Mouse (Mus musculus) ovary, adult 18-20 months (tissue): ENCODE results near the gene Ttc13.

Experiments
- DNase-seq: peaks from one replicate; pipeline ENCODE4 v3.0.0; 2022; ENCODE audit warnings: low spot score, mixed read lengths

Ttc13 gene

DNA sequence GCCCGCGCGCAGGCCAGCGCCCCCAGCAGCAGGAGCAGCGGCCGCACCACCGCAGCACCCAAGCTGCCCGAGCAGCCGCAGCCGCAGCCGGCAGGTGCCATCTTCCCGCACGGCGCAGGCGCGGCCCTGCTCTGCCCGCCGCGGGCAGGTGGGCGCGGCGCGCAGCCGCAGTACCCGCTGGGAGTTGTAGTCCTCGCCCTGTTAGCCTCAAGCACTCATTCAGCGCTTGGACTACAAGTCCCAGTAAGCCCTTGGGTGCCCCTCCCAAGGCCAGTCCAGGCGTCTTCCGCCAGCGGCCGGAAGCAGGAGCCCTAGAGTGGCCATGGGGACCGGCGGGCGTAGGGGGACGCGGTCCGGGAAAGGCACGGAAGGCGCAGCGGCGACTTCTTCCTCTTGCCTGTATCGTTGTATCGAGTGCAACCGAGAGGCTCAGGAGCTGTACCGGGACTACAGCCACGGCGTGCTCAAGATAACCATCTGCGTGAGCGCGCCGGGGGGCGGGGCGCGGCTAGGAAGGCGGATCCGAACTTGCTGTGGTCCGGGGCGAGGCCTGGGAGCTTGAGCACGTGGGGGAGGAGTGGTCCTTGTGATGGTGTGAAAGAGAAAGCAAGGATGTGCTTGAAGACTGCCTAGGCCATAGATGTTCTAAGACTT is at the start of gene Ttc13, which contains the start of gene Arv1:
Gene Ttc13, minus strand, starts transcription at position 122 of the 654 bp plus-strand sequence.
Gene Arv1, plus strand, starts transcription at position 278 of the 654 bp plus-strand sequence.
- peak; percentile 95 for DNase-seq

DNA sequence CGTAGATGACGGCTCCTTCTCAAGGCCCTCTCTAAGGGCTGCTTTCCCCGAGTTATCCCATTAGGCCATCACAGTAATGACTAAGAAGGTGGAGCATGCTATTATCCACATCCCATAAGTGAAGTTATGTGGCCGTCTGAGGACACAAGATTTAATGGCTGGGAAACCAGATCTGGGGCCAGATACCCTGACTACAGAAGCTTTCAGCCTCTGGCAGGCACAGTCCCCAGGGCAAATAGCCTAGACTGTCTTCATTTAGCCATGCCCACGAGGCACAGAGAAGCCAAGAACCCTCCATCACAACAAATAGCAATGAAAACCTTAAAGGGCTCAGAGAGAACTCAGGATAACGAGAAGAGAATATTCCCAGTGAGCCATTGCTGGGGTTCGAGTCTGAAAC is 41.3 kb upstream of the Ttc13 start:
- no peak for DNase-seq

DNA sequence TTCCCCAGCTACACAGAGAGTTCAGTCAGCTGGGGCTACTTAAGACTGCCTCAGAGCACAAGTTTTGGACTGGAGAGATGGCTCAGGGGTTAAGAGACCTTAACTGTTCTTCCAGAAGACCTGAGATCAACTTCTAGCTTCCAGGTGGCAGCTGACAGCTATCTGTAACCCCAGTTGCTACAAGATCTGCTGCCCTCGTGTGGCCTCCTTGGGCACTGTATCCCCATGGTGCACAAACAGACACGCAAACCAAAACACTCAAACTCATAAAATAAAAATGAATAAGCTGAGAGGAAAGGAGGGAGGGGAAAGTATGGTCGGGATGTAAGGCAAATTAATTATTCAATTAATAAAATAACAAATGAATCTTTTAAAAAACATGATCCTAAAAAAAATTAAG is 36.8 kb upstream of the Ttc13 start:
- DNase-seq, result no peak

DNA sequence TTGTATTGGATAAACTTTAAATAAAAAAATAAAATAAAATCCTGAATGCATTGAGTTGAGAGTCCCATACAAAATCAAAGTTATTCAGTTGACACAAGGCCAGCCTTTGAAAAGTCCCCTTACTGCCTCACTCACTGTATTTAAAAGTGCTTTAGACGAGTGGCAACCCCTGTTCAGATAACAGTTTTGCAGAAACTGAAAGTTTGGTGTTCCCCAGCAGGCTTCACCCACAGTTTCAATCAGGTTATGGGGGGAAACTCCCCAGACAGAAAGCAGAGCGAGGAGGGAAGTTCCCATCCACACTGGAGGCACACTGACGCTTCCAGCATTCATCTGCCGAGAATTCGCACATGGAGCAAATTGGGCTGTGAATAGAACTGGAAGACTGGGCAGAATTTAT is 34.8 kb upstream of the Ttc13 start:
- DNase-seq, result no peak

DNA sequence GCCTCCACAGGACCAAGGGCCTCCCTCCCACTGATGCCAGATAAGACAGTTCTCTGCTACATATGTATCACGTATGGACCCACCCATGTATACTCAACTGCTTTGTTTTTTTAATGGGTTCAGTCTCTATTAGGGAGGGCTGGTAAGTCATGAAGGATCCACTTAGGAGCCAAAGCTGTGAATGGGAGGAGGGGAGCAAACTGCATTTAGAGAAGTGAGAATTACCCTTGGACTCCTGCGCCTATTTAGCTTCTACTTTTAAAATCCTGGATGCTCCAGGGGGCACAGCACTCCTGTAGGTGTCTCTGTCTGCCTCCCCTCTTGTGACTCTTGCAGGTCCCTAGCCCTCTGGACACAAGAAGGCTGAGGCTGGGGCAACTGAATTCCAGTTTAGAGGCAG is 34.4 kb upstream of the Ttc13 start:
- no peak for DNase-seq

DNA sequence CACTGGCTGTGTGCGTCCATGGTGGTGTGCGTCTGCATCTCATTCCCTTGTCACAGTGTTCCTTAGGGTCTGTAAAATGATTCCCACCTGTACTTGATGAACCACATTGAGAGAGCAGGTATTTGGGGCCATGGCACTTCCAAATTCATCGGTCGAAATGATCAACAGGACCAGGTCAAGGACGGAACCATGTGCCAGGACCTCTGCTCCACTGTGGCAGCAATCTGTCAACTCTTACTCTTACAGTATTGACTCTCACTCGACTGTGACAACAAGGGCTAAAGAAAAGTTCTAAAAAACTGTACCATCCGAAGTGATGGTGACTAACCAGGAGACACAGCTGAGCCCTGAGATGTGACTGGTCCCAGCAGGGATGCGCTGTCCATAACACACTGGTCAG is 33.7 kb upstream of the Ttc13 start:
- DNase-seq, result no peak

DNA sequence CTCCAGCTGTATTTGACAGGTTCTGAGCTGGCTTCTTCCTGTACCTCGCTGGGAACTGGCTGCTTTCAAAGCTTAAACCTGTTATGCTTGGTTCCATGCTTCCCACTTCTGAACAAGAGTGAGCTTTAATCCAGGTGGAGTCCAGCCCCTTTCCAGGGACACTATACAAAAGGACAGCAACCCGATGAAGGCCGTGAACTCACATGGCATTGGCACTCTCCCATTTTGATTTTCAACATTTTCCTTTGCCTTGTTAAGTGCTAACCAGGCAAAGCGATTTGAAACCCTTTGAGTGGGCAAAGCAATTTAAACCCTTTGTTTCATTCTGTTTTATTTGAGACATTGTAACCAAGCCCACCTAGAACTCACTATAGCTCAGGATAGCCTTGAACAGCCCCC is 33.0 kb upstream of the Ttc13 start:
- no peak for DNase-seq

DNA sequence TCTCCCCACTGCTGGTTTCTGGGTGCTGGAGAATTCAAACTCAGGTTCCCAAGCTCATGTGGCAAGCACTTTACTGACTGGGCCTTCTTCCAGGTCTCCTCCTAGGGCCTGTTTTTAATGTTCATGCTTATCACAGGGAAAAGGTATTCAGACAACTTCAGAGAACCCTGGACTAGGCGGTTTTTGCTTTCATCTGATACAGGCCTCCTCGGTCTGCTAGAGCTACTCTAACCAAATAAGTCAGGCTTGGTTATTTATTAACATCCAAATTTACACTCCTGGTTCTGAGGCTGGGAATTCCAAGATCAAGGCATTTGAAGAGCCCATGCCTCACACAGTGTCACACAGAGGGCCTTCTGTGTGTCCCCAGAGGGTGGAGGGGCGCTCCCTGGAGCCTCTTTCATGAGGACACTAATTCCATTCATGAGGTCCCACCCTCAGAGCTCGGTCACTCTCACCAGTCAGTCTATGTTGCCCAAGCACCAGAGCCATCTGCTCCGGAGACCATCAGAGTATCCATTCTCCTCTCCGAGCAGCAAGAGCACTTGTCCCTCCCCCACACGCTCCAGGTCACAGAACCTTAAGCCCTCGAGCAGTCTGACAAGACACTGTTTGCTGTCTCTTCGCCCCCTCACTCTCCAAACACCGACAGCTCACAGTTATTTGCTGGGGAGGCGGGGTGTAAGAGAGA is 32.5 kb upstream of the Ttc13 start:
- no peak for DNase-seq

DNA sequence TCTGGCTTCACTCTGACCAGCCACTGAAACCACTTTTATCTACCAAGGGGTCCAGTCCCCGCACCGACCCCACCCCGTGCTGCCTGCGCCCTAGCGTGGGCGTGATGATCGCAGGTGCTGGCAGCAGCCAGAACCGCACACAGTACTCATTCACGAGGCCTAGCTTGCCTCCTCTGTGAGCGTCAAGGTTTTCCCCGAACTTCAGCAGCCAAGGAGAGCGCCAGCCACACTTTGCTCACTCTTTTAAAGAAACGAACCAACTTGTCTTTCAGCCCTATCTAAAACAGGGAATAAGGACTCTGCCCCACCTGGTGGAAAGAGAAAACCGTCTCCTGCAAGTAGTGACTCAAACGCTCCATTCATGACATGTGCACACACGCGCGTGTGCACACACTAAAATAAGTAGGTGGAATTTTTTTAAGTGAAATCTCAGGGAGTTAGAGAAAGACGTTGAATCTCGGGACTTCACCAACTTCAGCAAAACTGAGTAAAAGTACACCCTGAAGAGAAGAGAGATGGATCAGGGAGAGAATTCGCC is 30.6 kb upstream of the Ttc13 start:
- no peak for DNase-seq

DNA sequence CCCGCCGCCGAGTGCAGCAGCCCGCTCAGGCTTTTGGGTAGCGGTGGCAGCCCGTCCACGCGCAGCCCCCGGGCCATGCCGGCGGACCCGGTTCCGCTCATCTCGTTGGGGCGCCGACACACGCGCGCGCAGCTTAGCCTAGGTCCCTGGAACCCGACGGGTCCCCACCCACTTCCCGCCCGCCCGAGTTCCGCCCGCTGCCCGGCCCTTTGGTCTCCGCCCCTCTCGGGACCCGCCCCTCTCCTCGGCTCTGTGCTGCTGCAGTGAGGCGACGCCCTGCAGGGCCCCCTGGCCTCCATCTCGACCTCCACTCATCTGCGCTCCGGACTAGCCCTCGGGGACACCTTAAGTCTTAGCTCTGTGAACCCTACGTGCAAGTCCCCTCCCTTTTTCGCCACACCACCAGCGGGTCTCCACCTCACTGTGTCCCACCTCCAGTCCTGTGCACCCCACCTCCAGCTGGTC is 30.0 kb upstream of the Ttc13 start, which contains the start of gene Fam89a:
Gene Fam89a, minus strand, starts transcription at position 124 of the 465 bp plus-strand sequence.
- no peak for DNase-seq

DNA sequence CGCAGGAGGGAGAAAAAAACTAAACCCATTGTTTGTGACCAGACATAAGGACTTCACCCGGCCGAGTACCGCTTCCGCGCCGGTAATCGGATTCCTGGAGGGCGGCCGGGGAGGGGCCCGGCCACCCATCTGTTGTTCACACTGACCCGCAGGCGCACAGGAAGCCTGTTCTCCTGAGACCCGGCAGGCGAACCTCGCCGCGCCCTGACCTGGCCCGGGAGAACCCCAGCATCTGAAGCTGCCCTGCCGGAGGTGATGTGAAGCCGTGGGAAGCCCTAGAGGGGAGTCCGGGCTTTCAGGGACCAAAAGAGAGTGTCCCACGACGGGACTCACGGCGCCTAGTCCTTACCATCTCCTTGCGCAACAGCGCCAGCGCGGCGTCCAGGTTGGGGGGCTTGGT is 29.4 kb upstream of the Ttc13 start:
- no peak for DNase-seq

DNA sequence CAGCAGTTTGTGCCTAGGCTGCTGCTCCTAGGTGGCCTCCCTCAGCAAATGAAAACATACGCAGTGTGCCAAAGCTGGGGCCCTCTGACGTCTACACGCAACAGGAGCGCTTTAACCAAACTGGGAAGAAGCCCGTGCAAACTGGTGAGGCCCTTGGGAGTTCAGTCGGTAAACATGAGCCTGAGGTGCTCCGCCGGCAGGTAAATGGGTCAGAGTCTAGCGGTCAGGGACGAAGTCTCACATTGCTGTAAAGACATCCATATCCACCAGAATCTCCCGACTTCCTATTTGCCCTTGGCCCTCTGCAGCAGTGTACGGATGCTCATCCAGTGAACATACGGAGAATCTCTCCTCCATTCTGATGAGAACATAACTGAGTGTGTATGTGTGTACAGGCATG is 24.9 kb upstream of the Ttc13 start:
- no peak for DNase-seq

DNA sequence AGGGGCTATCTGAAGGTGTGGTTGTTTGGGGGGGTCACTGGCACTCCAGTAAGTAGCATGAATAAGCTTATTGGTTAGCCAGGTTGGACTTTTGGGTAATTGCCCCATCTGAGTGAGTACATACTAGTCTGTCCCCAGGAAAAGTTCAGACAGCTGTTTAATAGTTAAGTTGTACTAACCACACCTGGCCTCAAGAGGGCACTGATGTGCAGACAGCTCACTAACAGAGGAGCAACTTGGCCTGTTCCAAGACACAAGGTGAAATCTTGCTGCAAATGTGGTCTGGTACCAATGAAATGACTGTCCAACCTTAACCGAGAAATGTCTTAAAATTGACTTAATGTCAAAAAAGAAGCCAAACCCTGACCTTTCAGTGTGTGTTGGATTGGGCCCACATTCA is 17.5 kb upstream of the Ttc13 start:
- no peak for DNase-seq

DNA sequence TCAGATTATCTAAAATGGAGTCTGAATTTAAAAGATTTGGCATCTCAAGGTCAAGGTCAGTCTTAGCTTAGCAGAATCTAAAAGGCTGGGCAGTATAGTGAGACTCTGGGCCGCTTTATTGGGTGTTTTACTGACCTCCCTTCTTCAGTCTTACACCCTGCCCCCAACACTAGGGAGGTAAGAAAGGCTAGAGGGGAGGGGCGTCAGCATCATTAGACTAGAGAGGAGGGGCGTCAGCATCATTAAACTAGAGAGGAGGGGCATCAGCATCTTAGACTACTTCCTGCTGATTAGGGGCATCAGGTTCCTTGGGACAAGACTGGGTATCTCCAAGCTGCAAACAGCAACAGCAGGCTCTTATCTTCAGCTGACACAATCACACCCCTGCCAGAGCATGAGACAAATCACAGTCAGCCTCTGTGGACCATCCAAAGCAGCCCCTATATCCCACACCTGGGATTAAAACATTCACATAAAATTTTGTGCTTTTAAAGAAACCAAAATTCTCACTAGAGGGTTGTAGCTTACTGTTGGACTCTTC is 13.7 kb upstream of the Ttc13 start:
- DNase-seq, result no peak

DNA sequence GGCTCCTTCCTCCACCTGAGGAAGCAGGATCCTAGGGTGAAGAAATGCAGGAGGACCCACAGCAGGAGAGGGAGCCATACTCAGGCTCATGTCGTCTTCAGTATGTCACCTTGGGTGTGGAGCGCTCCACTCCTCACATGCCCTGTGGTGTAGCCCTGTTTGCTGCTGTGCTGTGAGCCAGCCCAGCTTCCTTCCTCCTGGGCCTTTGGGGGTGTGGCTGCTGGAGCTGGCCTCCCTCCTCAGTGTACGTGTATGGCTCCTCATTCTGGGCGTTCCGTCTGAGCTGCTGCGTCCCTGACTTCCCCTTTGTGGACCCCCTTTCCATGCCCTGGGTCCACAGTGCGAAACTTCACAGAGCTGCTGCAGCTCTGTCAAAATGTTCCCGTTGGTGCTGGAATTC is 11.0 kb upstream of the Ttc13 start:
- no peak for DNase-seq

DNA sequence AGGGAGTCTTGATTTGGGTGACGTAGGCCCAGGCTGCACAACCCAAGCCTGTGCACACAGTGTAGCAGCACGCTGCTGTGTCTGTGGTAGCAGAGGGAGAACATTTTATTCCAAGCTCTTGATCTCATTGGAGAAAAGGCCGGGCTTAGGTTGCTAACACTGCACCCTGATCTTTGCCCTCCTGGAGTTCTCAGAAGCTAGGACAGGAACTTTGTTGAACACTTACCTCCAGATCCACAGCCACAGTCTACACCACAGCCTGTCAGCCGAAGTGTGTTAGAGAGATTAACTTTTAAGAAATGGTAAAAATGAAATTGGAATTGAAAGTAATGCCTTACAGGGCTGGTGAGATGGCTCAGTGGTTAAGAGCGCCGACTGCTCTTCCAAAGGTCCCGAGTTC is 2.5 kb upstream of the Ttc13 start:
- DNase-seq, result no peak

DNA sequence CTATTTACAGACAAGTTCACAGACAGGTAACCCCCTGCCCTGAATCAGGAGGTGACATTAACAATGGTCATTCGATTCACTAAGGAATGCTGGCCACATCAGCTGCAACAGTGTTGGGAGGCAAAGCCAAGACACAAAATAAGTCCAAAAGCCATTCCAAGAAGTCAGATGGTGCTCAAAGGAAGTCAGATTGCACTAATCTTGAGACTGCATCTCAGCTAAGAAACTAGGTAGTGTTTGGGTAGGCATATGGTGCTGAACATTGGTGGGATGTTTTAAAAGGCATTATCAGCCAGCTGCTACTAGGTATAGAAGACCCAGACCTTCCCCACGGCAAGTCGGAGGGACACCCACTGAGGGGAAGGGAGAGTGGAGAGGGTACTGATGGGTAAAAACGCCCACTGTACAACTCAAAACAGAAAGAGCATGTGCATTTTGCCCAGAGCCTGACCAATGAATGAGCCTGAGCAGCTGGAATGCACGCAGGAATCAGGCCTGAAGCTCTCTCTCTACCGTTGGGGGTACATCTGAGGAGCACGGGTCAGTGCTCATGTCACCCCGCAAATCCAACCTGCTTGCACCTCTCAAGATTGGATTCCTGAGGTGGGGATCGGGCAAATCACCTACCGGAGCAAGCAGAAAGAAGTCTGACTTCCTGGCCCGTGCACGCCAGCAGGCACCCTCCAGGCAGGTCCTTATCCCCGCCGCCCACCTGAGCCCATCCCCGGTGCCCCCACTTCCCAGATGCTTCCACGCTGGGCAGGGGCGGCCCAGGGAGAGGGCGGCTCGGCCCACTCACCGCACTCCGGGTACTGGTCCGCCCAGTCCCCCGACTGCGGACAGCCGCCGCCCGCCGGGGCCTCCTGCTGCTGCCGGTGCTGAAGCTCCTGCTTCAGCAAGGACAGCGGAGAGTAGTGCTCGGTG is 583 bp downstream of the Ttc13 start:
- no peak for DNase-seq

DNA sequence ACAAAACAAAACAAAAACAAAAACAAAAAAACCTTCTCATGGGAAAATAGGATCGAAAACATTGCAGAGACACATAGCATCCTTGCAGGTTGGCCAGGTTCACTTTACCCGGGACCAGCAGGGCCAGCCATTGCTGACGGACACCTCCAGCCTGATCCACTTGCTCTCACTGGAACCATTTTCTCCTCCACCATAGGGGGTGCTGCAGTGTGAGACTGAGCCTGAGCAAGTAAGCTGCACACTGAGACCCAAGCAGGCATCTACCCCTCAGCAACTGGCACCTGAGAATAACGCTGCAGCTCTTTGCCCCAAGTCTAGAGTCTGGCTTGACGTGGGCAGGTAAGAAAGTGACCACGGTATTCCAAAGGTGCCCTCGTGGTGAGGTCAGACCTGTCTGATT is 1.6 kb downstream of the Ttc13 start:
- DNase-seq, result no peak

DNA sequence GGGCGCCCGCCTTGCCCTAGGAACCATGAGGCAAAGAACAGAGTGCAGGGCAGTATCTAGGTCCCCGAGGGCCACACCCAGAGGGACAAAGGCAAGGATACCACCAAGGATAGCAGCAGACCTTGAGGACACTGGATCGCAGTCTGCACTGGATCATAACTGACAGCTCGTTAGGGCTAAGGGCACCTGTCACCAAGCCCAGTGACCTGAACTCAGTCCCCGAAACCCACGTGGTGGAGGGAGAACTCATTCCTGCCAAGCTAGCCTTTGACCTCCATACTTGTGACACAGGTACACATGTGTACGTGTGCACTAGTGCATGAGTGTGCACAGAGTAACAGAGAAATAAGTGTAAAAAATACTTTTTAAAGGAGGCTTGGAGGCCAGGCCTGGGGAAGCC is 6.0 kb downstream of the Ttc13 start:
- DNase-seq, result no peak

DNA sequence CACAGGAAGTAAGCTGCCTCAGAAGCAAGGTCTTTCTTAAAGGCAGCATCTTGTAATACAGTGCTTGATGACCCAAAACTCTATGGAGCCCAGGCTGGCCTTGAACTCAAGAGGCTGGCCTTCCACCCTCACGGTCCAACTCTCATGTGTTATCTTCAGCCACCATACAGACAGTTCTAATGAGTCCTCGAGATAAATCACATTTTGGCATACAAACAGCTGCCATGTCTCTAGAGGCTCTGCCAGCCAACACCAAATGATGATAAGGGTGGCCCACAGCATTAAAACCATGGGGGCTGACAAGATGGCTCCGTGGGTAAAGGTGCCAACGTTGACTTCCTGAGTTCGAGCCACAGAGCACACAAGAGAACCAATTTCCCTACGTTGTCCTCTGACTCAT is 8.6 kb downstream of the Ttc13 start:
- no peak for DNase-seq

DNA sequence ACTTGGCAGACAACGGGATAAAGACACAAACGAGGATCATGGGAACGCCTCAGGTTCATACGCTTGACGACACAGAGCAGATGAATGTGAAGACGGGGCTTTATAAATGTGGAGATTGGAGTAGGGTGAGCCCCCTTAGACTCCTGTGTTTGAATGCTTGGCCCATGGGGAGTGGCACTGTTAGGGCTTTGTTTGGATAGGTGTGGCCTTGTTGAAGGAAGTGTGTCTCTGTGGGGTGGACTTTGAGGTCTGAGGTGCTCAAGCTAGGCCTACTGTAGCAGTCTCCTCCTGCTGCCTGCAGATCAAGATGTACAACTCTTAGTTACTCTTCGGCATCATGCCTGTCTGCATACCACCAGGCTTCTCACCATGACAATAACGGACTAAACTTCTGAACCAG is 16.0 kb downstream of the Ttc13 start:
- no peak for DNase-seq

DNA sequence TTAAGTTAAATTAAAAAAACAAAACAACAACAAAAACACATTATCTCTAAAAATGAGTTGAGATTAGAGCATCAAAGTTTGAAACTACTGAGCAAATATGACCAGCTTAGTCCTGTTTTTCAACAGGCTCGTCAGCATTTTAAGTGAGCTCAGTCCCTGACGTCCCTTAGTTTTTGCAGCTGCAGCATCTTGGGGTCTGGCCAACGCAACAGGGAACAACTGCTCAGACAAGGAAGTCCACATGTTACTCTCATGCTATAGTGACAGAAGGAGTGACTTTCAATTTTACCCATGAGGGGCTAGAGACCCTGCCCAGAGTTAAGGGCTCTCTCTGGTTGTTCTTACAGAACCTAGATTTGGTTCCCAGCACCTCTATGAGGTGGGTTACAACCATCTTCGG is 17.4 kb downstream of the Ttc13 start:
- no peak for DNase-seq
